Mouse (Mus musculus) cortical plate, adult 2 months (tissue): ENCODE results near the gene Ice1.

Experiments
- CTCF ChIP-seq: fragments of 200-500 bp; IDR thresholded peaks from 2 replicates; pipeline ENCODE4 v1.5.1; 2011; ENCODE audit warnings: mild to moderate bottlenecking, control low read depth, low read length; ENCODE audit not compliant: insufficient read depth; ENCODE audit errors: extremely low read depth
- POLR2A ChIP-seq: fragments of 200-500 bp; IDR thresholded peaks from 2 replicates; pipeline ENCODE4 v1.6.1; 2011; ENCODE audit warnings: mild to moderate bottlenecking, low read length, control low read depth; ENCODE audit not compliant: insufficient read depth; ENCODE audit errors: extremely low read depth

GRCm38 (mm10) chr13:70547457-70547856 lies 90.0 kb downstream of the Ice1 start:
- TF ChIP-seq CTCF: no peak
- TF ChIP-seq POLR2A: no peak
